Mouse (Mus musculus) splenic B cell, adult 2 months (primary cell): ENCODE measurements at regions not wholly inside any gene's neighbourhood (a gene's known extent, or its start where the extent isn't known, plus 50 kb on each side); places are given as distances from the start of the nearest gene placed in this dataset.

Source experiments
- DNase-seq: peaks from one replicate; pipeline ENCODE4 v3.0.0-alpha.2; 2011; ENCODE audit warnings: low read depth, low spot score
- H3K27me3 ChIP-seq: 2 replicates; pipeline ENCODE4 v1.6.1; 2012; ENCODE audit warnings: mild to moderate bottlenecking, low read length, moderate library complexity, mixed read lengths; ENCODE audit not compliant: control insufficient read depth, poor library complexity, insufficient read depth, severe bottlenecking
- H3K36me3 ChIP-seq: 2 replicates; pipeline ENCODE4 v1.6.1; 2012; ENCODE audit warnings: mild to moderate bottlenecking, low read length, moderate library complexity, mixed read lengths; ENCODE audit not compliant: control insufficient read depth, poor library complexity, insufficient read depth, severe bottlenecking

DNA sequence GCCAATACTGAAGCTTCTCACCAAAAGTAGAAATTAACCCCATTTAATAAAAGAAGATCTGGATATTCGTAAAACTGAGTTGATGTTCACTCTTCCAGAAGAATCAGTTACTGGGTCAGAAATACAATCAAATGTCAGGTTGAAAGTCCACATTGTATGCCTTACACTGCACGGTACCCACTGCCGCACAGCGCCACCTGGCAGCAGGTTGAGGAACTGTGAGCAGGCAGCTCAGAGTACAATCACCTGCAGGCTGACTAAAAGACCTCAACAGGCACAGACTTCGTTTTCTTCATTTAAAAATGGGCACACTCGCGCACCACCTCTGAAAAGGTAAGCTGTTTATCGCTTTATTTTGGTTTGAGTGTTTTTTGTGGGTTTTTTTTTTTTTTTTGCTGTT, 341.8 kb upstream of the Mms22l start:
- no peak for DNase-seq
- Histone ChIP-seq H3K27me3 (no peaks in the 10 kb centered on the region), H3K36me3 (no peaks in the 10 kb centered on the region)

DNA sequence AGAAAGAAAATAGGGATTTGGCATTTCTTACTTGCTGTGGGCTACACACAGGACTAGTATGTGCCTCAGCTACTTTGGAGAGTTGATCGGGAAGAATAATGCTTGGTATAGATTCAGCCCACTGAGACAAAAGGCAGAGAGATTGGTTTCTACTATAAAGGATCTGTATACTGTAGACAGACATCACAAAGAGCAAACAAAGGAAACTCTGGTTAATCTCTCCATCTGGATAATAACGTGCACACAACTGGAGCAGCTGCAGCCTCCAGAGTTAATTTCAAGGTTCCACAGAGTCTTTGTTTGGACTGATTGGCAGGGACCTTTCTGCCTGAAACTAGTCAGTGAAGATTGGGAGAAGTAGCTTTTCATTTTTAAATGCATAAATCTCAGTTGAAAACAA, 322.5 kb upstream of the Mms22l start:
- no peaks in the 10 kb centered on the region for H3K27me3 ChIP-seq
- no peaks in the 10 kb centered on the region for H3K36me3 ChIP-seq
- no peak for DNase-seq

DNA sequence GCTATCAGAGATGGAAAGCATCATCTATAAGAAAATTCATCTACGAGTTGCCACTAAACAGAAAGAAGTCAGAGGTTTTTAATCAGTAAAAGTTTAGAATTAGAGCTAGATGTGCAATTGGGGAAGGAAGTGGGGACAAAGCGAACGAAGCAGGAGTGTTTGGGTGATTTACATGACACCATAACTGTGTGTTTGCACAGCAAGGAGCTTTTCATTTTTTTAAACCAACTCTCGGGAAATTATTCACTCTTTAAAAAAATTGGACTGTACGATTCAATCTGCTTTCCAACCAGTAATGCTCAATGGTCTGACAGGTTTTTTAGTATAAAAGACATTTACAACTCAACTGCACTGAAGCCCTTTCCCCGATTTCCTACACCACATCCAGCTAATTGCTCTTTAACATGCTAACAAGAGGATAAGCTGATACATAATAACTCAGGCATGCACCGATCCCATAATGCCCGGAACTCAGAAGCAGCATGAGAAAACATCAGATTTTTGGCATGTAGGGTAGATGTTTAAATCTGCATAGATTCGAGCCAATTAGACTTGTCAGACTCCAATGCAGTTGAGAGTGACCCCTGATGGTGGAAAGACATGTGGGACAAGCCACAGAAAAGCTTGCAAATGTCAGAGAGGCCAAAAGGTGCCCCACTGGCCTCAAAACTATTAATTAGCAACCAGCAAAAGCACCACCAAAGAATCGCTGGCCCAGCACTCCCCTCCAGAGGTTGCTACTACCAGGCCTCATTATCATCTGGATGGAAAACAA, 282.8 kb upstream of the Mms22l start:
- DNase-seq: no peak
- Histone ChIP-seq H3K36me3 (no peaks in the 10 kb centered on the region), H3K27me3 (no peaks in the 10 kb centered on the region)

DNA sequence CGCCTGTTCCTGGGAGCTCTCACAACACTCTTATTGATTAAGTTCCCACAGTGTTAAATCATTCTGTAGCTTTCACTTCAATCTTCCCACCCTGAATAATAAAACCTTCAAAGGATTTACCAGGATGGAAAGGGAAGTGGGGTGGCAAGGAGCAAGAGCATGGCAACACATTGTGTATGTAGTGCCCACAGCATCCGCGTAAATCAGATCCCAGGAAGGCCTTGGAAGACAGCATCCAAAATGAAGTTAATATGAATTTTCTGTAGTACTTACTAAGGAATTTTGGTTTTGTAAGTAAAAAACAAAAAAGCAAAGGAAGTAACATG, 282.3 kb upstream of the Mms22l start:
- no peak for DNase-seq
- Histone ChIP-seq H3K27me3 (no peaks in the 10 kb centered on the region), H3K36me3 (no peaks in the 10 kb centered on the region)

DNA sequence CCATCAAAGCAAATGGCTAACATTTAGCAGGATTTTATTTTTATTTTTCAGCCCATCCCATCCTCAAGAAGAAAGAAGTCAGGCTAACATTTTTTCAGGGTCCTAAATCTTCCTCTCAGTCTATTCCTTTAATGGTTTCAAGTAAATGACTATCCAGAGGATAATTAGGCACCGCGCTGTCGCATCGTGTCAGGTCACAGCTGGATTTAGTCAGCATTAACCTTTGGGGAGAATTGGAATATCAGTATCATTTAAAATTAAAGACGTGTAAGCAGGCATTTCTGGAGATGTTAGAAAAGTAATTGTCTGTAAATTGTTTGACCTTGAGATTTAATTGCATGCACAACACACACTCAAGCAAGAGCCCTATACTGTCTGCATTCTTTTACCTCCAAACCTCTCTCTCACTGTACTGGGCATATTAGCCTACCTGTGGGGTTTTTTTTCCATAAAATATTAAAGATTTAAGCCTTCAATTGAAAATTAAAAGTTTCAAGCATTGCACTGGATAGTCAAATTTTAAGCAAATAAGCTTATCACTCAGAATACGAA, 277.8 kb upstream of the Mms22l start:
- H3K27me3 ChIP-seq: no peaks in the 10 kb centered on the region
- DNase-seq: no peak
- no peaks in the 10 kb centered on the region for H3K36me3 ChIP-seq

DNA sequence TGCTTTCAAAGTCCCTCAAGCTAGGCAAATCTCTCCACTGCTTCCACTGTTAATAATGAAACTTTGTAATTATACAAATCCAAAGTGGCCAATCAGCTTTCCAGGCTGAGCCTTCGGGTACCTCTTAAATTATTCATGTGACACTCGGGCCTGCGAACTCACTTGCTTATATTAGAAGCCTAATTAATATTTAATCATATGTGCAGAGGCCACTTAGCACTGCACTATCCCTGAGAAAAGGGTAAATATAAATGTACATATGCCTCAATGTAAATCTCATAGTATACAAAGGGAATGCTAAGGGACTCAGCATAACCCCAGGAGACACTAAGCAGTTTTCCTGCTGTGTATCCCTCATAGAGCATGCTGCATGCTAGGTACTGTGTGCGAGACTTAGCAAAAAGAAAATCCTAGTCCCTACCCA, 277.2 kb upstream of the Mms22l start:
- Histone ChIP-seq H3K36me3 (no peaks in the 10 kb centered on the region), H3K27me3 (no peaks in the 10 kb centered on the region)
- DNase-seq: no peak

DNA sequence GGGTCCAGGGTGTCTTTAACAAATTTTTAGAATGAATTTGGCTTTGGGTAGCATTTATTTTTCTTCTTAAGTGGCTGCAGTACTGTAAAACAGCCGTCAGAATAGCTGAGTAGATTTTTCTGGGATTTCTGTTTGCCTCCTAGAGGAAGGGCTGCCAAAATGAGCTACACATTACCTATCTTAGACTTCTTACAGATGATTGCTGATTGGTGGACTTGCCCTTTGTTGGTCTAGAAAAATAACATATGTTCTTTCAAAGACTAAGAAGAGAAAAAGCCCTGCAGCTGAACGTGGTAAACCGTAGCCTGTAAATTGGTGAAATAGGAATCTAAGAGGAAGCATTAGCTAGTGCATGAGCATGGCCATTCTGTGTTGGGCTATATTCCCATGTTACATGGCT, 276.7 kb upstream of the Mms22l start:
- no peaks in the 10 kb centered on the region for H3K27me3 ChIP-seq
- H3K36me3 ChIP-seq: no peaks in the 10 kb centered on the region
- DNase-seq: no peak

DNA sequence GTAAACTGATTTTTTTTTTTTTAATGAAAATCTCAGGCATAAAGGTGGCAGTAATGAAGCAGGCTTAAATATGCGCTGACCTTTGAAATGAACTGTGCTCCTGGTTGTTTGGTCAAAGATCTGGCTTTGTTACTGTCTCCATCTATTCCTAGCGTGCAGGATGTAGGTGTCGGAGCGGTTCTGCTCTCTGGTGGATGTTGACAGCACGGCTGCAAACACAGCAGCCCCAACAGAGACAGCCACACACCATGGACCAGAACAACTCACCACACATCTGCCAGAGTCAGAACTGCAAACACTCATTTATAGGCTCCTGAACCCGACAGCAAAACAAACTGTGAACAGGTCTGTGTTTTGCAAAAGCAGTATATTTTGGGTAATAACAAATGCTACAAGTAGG, 251.1 kb upstream of the Mms22l start:
- no peak for DNase-seq
- Histone ChIP-seq H3K27me3 (no peaks in the 10 kb centered on the region), H3K36me3 (no peaks in the 10 kb centered on the region)

DNA sequence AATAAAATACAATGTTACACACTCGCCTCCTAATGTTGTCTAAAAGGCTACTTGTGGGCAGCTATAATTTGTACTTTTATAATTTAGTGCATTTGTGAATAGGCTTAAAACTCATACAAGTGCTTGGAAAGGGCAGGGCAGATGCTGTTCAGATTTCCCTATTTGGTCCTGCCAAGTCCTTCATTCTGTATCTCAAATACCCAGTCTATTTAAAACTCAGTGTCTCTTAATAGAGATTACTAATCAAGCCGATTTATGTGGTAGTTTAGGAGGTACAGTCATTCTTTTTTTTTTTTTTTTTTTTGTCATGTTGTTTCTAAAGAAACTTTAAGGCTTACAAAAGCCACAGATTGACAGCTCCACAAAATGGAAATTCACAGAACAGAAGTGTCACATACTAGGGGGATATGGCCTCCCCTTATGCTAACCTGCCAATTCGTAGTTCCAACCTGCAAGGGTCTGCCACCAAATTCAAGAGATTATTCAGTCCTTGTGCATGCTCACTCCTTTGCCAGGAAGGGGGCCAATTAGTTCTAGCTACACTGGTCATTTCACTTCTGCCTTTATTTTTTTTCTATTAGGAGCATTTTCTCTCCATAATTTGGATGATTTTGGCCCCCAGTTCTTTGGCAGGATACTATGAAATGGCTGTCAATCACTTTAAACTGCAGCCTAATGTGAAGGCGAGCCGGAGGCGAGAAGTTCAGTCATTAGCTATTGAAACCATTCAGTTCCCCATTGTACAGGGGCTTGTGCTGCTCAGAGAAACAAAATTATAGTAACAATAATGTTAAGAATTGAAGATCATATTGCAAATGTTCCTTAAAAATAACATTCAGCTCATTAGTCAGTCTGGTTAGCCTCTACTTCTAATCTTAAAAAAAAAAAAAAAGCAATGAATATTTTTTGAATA, 247.9 kb upstream of the Mms22l start:
- no peaks in the 10 kb centered on the region for H3K27me3 ChIP-seq
- H3K36me3 ChIP-seq: no peaks in the 10 kb centered on the region
- no peak for DNase-seq

DNA sequence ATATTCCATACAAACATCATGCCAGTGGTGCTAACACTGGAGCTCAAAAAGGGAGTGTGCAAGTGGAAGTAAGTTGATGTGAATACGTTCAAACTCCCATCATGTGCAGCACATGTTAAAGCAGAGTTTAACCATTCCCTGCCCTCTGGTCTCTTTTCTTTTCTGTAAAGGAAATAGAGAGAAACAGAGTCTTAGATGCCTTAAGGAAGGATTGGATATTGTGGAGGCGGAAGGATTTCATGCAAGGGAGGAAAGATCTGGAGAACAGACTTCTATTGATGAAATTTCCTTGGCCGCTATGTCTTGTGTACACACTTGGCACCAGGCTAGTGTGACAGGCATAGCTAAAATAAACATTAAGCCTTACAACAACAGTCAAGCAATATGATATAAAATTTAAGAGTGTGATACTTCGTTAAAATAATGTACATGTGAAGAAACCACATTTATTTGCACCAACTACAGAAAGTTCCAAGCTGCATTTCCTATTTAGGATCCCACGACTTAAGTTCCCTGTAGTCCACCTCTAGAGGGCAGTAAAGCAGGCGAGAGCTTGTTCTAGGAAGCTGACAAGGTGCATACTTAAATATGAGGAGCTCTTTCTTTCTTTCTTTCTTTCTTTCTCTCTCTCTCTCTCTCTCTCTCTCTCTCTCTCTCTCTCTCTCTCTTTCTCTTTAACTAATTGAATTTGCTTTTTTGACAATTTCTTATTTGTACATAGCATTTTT, 246.8 kb upstream of the Mms22l start:
- no peaks in the 10 kb centered on the region for H3K27me3 ChIP-seq
- DNase-seq: peak; percentile 2
- no peaks in the 10 kb centered on the region for H3K36me3 ChIP-seq

DNA sequence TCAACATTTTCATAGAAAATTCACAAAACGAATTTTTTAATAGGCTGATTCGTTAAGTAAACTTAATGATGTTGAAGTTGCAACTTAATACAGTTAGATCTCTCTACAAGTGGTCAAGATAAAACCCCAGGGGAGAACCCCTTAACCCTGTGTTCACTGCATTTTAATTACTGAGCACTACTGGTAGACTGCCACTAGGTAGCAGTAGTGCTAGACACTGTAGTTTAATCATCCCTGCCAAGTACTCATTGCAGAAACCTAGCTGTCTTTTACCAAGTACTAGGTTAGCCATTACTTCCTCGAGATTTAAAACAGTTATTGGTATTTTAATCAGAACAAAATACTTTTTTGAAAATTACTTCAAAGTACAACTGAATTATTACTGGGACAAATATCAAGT, 218.1 kb upstream of the Mms22l start:
- Histone ChIP-seq H3K27me3 (no peaks in the 10 kb centered on the region), H3K36me3 (no peaks in the 10 kb centered on the region)
- no peak for DNase-seq
